Mouse (Mus musculus) cerebellum, adult 9-10 months (tissue): Measurements from ENCODE around the gene Rab11b.

Source experiments
- DNase-seq: peaks from one replicate; pipeline ENCODE4 v3.0.0; 2022

The Rab11b gene

GRCm38 (mm10) chr17:33760255-33761165 is at the start of gene Rab11b:
Rab11b (minus strand) TSS chr17:33760530.
- peak; percentile 100 for DNase-seq

GRCm38 (mm10) chr17:33808192-33808591 is 47.9 kb upstream of the Rab11b start:
- no peak for DNase-seq

- no peak for DNase-seq
Measured at GRCm38 (mm10) chr17:33807181-33807888, 47.0 kb upstream of the Rab11b start.

- no peak for DNase-seq
Measured at GRCm38 (mm10) chr17:33804745-33805144, 44.4 kb upstream of the Rab11b start.

- DNase-seq = no peak
Measured at GRCm38 (mm10) chr17:33804205-33804604, 43.9 kb upstream of the Rab11b start.

- DNase-seq = no peak
Measured at GRCm38 (mm10) chr17:33802221-33802620, 41.9 kb upstream of the Rab11b start.

- DNase-seq = no peak
Measured at GRCm38 (mm10) chr17:33799277-33799676, 38.9 kb upstream of the Rab11b start.

GRCm38 (mm10) chr17:33798306-33798705 is 38.0 kb upstream of the Rab11b start:
- no peak for DNase-seq

GRCm38 (mm10) chr17:33788732-33789131 is 28.4 kb upstream of the Rab11b start:
- DNase-seq = no peak

- no peak for DNase-seq
Measured at GRCm38 (mm10) chr17:33786375-33786774, 26.0 kb upstream of the Rab11b start.

- DNase-seq = no peak
Measured at GRCm38 (mm10) chr17:33784939-33785338, 24.6 kb upstream of the Rab11b start.

GRCm38 (mm10) chr17:33783408-33783807 is 23.1 kb upstream of the Rab11b start:
- no peak for DNase-seq

GRCm38 (mm10) chr17:33782067-33782466 is 21.7 kb upstream of the Rab11b start:
- no peak for DNase-seq

- no peak for DNase-seq
Measured at GRCm38 (mm10) chr17:33781124-33781977, 21.0 kb upstream of the Rab11b start, which contains the start of gene Angptl4. Angptl4 (minus strand) TSS chr17:33781830.

- no peak for DNase-seq
Measured at GRCm38 (mm10) chr17:33780431-33780830, 20.1 kb upstream of the Rab11b start.

GRCm38 (mm10) chr17:33779967-33780295 is 19.6 kb upstream of the Rab11b start:
- DNase-seq = no peak

- DNase-seq = peak; percentile 47
Measured at GRCm38 (mm10) chr17:33779271-33779966, 19.1 kb upstream of the Rab11b start.

GRCm38 (mm10) chr17:33775287-33775686 is 15.0 kb upstream of the Rab11b start:
- no peak for DNase-seq

- no peak for DNase-seq
Measured at GRCm38 (mm10) chr17:33774573-33775155, 14.3 kb upstream of the Rab11b start.

GRCm38 (mm10) chr17:33773871-33774572 is 13.7 kb upstream of the Rab11b start:
- DNase-seq = no peak

- DNase-seq = no peak
Measured at GRCm38 (mm10) chr17:33773426-33773825, 13.1 kb upstream of the Rab11b start.
